Mouse (Mus musculus): ENCODE data around the gene Lsg1.

DNA sequence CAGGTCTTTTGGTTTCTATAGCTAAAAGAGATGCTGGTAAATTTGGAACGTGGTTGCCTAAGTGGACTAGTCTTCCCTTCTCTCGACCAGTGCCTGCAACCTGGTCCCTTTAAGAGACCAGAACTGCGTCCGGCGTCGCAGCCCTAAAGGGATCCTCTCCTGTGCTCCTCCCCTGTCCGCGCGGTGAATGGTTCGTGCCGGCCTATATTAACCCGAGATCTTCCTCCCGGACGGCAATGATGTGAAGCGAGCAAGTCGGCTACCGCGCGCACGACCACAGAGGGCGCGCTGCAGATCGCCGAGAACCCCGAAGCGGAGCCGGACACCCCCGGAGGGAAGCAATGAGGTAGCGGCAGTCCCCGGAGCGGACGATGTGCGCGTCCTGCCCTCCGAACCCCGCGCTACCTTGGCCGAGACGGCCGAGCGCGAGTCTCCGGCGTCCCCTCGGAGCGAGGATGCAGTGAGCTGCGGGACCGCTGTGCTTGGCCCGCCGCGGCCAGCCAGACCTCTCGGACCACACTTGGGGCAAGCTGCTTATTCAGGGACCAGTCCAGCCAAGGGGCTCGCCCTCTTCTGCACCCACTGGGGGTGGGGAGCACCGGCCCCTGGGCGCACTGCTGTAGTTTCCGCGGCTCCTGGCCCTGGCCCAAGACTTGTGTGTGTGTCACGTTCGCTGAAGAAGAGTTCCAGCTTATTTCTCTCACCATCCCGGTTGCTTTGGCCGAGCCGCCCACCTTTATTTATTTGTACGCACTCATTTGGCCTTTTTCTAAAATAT is 12.3 kb upstream of the Lsg1 start, which contains the start of gene Fam43a:
- TF ChIP-seq HCFC1 (IDR thresholded peaks at IDR 0.05; ENCODE audit: low read depth, low read length) = peak; percentile 47; the same call in 1 of the 2 replicates
- peak in 2 of 3 experiments; percentile 30 to 43; a peak in 4 of 6 replicates for TF ChIP-seq CTCF (IDR thresholded peaks at IDR 0.05 in 2 of 3, conservative IDR thresholded peaks at IDR 0.05 in 1 of 3; ENCODE audit: control insufficient read depth in 1 of 3, insufficient read depth in 1 of 3, low read depth in 2 of 3, low read length in 3 of 3, poor library complexity in 1 of 3, severe bottlenecking in 1 of 3)
- TF ChIP-seq MAX (IDR thresholded peaks at IDR 0.05; ENCODE audit: low read length) = no peak
- TF ChIP-seq ZC3H11A (IDR thresholded peaks at IDR 0.05; ENCODE audit: low read depth, low read length) = no peak
- TF ChIP-seq USF2 (IDR thresholded peaks at IDR 0.05; ENCODE audit: borderline replicate concordance in 1 of 2, insufficient read depth in 1 of 2, low read depth in 1 of 2, low read length in 2 of 2) = no peak
